Mouse (Mus musculus): ENCODE data around the gene Cdc6.
"Not testable (repeated sequence)": the region's sequence is repeated elsewhere in the genome, so short reads cannot be mapped to it uniquely, and the experiment has no call there.

Cdc6 gene

DNA sequence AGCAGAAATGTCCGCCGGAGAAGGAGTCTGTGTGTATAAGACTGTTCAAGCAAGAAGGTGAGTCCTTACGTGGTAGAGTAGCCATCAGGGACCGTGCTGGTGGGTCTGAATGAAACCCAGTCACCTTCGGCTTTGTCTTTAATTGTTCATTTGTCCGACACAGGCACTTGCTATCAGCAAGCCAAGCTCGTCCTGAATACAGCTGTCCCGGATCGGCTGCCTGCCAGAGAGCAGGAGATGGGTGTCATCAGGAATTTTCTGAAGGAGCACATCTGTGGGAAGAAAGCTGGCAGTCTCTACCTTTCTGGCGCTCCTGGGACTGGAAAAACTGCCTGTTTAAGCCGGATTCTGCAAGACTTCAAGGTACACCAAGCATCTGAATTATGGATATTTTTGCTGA, 2.8 kb downstream of the Cdc6 start:
- DNase-seq = no peak

DNA sequence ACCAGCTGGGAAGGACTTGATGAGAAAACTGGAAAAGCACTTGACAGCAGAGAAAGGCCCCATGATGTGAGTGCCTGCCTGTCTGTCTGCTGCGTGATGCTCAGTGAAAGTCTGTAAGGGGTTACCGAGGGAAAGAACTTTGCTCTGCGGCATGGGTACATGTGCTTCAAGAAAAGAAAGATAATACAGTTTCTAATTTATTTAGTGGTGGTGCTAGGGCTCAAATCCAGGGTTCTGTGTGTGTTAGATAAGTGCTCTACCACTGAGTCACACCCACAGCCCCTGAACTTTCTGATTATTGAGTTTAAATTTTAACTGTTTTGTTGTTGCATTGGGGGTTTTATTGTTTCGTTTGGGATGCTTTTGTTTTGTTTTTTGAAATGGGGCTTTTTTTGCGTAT, 3.9 kb downstream of the Cdc6 start:
- no peak for DNase-seq

DNA sequence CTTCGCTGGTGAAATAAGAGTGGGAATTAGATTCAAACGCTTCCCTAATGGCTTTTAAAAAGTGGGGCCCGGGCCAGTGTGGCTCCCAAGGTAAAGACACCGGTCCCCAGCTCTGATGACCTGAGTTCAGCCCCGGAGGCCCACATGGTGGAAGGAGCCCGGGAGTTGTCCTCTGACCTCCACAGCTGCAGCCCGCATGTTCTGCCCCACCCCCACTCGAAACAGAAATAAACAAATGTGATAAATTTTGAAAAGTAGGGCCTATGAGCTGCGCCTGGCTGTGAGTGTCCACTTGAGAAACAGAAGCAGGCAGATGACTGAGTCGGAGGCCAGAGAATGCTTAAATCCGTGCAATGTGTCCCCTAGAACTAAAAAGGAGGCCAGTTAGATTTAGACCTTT, 6.6 kb downstream of the Cdc6 start:
- DNase-seq = no peak

DNA sequence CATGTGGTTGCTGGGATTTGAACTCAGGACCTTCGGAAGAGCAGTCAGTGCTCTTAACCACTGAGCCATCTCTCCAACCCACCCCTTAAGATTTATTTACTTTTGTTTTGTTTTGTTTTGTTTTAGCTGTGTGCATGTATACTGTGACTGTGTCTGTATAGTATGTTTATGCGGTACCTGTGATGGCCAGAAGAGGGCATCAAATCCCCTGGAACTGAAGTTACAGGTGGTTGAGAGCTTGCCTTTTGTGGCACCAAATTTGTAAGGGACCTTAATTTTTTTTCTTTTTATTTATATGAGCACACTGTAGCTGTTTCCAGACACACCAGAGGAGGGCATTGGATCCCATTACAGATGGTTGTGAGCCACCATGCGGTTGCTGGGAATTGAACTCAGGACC, 8.8 kb downstream of the Cdc6 start:
- peak; percentile 53 for DNase-seq

DNA sequence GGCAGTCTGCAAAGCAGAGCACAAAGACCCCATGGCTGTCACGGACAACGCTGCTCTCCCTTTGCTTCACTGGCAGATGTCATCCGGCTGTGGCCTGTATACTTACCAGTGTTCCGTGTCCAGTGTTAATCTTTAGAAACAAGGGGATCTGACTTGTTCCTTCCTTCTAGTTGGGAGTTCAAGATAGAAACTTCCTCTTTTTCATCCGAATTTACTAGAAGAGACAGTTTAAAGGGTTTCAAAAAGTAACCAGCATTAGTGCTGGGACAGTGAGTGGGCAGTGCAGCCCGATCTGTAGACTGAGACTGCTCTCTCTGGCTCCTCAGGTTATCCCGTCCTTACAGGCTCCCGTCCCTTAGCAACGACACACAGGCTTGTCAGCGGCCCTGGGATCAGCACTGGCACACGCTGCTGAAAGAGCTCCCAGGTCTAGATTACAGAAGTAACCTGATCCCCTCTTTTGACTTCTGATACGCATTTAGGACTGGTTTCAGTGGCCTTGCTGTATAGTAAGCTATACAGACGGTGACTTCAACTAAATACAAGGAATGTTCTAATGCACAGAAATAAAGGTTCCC, 9.9 kb downstream of the Cdc6 start:
- DNase-seq = no peak

DNA sequence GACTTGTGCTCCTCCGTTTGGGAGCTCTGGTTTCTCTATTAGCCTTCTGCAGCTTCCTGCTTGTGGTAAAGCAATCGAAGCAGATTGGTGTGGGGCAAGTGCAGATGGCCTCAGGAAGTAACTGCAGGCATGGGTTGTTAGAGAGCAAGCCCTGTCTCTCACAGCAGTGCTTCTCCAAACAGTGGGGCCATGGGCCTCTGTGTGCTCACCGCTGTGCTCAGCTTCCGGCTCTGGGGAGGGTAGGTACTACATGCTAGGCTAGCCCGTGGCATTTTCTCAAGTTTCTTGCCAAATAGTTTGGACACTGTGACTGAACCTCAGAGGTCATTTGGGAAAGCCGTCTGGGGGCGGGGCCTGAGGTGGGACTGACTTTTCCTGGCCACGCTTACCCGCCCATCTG, 10.6 kb downstream of the Cdc6 start:
- DNase-seq = no peak

DNA sequence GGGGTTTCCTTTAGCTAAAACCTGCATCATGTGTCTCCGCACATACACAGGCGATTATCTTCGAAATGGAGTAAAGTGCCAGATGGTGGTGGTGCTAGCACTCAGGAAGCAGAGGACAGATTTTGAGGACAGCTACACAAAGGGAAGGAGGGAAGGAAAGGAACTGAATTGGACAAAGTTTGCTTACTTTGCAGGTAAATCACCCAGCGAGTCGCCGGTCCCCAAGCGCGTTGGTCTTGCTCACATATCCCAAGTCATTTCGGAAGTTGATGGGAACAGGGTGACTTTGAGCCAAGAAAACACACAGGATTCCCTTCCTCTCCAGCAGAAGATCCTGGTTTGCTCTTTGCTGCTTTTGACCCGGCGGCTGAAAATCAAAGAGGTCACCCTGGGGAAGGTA, 11.4 kb downstream of the Cdc6 start:
- no peak for DNase-seq

DNA sequence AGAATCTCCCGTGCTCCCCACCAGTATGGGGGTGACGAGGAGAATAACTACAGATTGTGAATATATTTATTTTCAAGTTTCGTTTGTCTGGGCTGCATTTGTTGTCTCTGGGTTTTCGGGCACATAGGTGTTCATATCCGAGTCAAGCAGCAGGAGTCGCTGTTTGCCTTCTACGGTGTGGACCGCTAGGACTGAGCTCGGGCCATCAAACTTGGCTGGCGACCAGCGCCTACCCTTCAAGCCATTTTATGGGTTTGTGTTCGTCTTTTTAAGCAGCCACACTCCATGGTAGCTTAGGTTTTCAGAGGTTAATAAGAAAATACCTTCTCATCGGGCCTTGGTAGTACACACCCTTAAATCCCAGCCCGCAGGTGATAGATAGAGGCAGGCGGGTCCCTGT, 14.2 kb downstream of the Cdc6 start:
- not testable (repeated sequence) for DNase-seq

DNA sequence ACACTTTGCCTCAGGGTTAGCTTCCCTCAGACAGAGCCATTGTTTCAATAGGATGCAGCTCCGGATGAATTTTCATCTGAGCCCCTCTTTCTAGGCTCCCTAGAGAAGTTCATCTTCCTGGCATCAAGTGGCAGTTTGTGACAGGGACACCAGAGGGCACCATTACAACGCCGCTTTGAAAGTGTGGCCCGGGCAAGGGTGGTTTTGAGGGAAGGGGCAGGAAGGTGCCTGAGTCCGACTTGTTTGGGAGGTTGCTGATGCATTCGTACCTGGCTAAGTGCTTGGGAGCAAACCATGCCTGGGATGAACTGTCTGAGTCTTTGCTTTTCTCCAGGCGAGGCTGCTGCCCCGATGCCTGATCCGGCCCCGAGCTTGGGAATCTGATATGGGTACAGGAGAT, 14.7 kb downstream of the Cdc6 start:
- DNase-seq = peak; percentile 74

DNA sequence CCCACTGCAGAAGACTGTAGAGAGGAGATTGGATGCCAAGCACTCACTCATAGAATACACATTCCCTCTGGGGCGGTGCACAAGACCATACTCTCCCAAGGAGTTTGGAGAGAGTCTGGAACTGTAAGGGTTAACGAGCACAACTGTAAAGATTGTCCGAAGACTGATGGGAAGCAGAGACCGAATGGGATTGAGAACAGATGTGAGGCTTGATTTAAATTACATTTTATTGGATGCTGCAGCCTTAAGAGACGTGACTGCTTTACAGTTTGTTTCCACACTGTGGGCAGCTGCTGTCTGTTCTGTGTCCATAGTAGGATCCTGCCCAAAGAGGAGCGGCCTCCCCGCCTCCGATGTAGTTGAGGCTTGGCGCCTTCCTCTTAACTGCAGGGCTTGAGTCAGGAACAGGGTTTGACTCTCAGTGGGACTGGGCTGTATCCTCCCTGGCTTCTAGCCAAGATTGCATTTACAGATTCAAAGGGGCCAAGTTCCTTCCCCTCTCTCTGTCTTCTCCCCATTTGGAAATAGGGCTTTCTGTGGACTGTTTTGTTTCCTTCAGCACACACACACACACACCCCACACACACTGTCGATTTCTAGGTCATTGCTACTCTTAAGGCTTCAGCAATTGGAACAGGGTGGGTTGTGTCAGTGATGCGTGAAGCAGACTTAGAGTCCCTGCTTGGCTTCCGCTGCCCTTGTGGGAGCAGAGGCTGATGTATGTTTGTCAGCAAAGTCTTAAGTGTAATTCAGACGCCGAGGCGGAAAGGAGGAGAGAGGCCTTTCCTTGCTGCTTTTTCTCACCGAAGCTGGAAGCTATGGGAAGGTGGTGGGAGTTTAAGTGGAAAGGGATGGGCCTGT, 15.5 kb downstream of the Cdc6 start:
- not testable (repeated sequence) for DNase-seq

DNA sequence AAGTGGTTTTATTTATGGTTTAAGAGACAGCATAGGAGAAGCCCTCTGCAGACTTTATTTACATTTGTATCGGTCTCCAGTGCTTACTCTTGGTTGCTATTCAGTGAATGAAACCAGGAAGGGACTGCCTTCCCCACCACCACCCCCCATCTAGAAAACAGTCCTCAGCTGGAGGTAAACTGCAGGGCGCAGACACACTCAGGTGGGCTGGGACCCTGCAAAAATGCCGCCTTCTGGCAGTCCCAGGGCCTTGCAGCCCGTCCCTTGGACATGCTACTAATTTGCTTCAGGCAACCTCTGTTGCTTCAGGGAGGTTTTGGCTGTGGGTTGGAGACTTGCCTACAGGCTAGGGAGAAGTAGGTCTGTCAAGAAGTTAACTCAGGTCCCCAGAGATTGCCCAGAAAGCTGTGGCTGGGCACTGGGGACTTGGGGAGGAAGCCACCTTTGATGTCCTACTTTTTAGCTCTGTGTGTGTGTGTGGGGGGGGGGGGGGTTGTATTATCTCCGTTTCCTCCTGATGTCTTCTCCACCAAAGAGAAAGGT, 17.1 kb downstream of the Cdc6 start:
- no peak for DNase-seq

DNA sequence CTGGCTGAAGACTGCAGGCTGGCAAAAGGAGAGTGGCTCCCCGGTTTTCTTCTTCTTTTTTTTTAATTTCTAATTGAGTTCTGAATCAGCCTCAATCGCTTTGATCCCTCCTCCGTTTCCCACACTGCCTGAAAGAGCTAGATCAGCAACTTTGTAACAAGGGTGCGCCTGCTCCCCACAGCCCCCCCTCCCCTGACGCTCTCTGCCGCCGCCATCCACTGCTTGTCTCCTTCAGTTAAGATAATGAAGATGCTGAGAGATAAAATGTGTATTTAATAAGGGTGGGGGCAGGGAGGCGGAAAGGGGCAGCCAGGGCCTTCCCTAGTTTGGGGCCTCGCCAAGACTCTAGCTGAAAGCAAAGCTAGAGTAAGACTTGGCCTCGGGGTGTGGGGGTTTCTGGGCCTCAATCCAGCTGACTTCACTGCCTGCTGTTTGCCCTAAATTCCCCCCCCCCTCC, 17.7 kb downstream of the Cdc6 start:
- no peak for DNase-seq

DNA sequence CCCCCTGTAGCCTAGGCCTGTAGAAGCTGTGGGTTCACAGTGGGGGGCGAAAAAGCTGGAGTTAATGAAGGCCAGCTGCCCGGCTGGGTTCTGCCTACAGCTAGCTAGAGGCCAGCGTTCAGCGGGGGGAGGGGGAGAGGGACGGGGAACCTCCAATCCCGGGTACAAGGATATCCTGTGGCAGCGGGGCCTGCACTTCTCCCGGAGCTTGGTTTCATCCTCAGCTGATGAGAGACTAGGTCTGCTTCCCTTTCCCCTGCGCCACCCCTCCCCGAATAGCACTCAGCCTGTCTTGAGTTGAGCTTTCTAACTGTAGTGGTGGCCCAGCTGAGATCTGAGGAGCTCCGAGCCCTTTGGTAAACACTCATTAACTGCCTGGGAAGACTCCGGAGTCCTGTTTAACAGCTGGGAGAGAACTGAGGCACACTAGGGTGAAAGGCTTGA, 18.3 kb downstream of the Cdc6 start:
- peak; percentile 25 for DNase-seq

DNA sequence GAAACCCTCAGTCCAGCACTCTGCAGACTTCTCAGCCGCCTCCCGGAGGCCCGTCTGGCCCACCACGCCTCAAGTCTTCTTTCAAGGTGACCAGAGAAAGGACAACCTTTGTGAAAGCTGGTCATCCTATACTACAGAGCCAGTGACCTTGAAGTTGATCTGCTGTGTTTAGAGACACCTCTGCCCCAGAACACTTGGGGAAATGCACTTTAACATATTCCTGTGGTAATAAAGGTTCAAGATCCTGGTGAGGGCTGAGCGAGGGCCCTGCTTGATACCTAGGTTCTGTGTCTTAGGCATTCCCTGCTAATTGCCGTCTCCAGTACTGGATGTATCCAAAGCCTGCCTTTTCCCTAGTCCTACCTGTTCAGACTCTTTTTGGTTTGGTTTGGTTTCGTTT, 19.0 kb downstream of the Cdc6 start:
- DNase-seq = no peak

DNA sequence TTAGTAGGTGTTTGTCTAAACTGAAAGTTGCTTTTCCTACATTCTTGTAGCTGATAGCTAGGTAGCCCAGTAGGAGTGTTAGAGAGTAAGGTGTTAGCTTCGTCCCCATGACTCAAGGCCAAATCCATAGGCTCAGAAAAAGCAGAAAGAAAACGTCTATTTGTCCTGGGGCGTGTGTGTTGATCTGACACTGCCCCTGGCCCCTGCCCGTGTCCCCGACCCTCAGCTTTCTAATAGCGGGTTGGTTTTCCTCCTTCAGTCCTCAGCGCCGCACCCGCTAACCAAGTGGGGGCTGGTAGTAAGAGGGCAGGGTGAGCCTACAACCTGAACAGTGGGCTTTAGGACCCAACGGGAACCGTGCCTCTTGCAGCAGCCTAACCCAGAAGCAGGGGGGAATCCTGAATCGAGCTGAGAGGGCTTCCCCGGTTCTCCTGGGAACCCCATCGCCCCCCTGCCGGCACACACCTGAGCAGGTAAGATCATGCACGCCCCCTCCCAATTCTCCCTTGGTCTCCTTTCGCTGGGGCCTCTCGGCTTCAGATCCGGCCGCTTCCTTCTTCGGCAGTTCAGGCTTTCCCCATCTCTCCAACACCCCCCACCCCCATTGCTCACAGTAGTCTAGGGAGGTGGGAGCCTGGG, 20.0 kb downstream of the Cdc6 start, which contains the start of gene Rara:
Gene Rara, plus strand, starts transcription at position 381 of the 639 bp plus-strand sequence.
- DNase-seq = no peak

DNA sequence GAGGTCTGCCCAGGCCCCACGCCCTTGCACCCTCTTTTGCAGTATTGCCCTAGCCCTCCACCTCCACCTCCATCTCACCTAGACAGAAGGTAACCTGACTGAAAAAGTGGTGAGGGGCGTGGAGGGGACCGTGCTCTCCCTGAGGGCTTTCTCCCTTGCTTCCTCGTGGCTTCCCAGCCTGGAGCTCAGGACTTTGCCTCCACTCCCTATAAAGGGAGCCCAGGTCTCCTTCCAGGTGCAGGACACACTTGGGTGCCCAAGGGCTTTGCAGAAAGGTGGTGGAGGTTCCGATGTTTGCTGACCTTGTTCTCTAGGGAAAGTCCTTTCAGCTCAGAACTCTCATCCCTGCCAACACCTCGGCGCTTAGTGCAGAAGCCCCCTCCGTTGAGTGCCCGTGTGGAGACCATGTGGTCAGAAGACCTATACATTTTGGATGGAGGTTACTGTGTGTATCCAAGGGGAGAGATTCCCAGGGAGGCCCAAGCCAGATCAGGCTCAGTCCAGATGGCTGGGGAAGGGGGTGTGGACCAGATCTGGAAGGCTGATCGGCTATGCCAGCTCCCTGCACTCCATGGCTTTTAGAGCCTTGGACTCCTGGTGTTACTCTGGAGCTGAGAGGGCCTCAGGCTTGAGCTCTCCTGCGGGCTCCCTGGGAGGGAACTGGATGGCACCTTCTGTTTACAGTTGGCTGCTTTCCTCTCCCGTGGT, 20.7 kb downstream of the Cdc6 start:
- DNase-seq = no peak

DNA sequence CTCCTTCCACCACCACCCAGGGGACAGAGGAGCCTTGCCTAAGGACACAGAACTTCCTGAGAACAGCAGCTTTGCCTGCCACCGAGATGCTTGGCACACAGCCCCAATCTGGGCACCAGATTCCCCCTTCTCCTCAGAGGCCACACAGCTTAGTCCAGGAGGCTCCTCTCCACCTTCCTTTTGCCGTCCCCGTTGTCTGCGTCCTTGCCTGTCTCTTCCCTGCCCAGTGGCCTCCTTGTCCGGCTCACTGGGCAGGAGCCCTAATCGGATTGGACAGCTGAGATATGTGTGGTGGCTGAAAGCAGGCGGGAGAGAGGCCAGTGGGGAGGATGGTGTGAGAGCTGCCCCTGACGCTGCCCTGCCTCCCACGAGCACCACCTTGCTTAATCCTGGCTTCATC, 21.9 kb downstream of the Cdc6 start:
- no peak for DNase-seq

DNA sequence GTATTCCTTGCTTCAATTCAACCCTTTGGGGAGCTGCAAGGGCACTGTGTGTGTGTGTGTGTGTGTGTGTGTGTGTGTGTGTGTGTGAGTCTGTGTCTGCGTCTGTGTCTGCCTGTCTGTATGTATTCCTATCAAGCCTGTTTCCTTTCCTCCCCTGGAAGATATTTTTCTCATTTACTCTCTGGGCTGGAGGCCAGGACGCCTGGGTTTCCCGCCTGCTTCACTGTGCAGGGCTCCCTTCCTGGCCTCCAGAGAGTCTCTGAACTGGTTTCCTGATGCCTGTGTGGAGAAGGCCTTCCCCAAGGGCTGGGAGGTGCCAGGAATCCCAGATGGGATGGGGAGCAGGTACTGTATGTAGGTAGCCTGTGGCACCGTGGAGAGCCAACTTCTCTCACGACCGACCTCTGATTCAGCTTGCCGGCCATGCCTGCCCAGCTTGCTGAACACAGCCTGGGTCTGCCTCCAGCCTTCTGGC, 22.6 kb downstream of the Cdc6 start:
- no peak for DNase-seq

DNA sequence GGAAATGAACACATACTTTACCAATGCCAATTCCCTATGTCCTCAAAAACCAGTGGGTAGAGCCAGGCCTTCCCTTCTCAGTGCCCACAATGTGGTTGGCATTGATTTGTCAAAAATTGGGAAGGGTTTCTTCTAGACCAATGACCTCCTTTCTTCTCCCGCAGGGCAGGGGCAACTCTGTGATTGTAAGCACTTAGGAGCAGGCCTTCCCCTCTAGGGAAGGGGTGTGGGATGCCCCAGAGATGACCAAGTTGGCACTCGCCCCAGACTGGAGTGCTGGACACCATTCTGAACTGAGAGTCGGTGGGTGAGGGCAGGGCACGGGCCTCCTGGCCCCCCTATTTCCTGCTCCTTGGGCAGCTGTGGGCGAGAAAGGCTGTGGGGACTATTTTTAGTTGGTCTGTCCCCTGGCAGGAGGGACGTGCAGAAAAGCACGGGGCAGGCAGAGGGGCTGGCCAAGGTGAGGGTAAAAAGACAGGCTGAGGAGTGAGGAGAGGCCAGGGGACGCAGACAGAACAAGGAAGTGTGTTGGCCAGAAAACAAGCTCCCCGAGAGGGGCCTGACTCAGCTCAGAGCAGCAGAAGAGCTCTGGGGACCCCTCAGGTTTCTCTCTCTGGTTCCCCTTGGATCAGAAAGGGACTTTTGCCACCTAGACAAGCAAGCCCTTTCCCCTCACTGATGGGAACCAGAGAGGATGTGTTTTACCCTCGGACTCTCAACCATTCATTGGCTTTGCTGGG, 23.3 kb downstream of the Cdc6 start:
- no peak for DNase-seq

DNA sequence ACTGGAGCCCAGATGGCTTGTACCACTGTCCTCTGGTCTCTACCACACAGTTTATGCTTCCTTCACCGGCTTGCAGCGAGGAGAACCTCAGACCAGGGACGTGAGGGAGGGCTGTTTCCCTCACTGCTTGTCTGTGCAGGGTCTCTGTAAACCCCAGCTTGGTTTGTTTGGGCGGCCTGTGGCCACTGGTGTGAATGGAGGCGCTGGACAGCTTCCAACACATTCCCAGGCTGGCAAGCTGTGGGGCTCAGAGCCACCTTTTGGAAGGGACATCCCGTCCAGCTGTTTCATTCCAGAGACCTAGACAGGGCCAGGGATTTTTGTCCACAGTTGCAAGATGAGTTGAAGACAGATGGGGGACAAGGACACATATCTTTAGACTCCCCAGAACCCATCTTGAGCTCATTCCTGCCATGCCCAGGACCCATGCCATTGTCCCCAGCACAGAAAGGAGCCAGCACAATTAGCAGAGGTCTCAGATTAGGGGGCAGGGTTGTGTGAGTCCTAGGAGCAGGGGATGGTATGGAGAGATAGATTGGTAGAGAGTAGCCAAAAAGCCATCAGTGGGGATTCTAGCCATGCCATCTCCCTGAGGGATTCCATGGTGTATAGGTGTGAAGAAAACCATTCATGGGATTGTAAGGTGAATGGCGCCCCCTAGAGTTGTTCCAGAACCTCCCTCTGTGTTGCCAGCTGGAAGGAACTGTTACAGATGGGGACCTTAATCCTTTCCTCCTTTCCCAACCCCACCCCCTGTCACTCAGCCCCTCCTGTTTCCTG, 24.1 kb downstream of the Cdc6 start:
- no peak for DNase-seq
